Mouse (Mus musculus) lung, adult 10 weeks (tissue): ENCODE measurements around the gene Pin4. TPM values are rescaled to one million over a fixed set of nuclear protein-coding genes. Genes with fewer than 3 reads are reported as not detected.

Experiments used
- polyA plus RNA-seq: library from polyadenylated mRNA; stranded (reverse); fragments of 350-450 nt; fragmentation: Illumina TruSeq; extraction: RNeasy Lipid Tissue Mini Kit (QIAGEN cat#74804); gene quantifications from one replicate; pipeline ENCODE4 v1.2.3, GENCODE M21; 2014; ENCODE audit warnings: low read depth, low replicate concordance; ENCODE audit not compliant: insufficient read depth

The Pin4 gene
- 76.3 TPM for polyA plus RNA-seq

GRCm38 (mm10) chrX:102119042-102119864, at the start of gene Pin4:
Gene Pin4, plus strand, starts transcription at chrX:102119447.

GRCm38 (mm10) chrX:102070591-102071471, 48.4 kb upstream of the Pin4 start, which contains the start of gene Rtl5:
Gene Rtl5, minus strand, starts transcription at chrX:102071304.

GRCm38 (mm10) chrX:102156618-102157422, 37.6 kb downstream of the Pin4 start, which contains the start of gene Ercc6l:
Gene Ercc6l, minus strand, starts transcription at chrX:102157091.

Other genes with a start within 250 kb of the Pin4 start
- gene Rtl5, start 48.1 kb upstream of the Pin4 start, polyA plus RNA-seq = 5.8 TPM
- 0.34 TPM for gene Ercc6l, start 37.6 kb downstream of the Pin4 start, polyA plus RNA-seq
- 1,599 TPM for gene Rps4x, start 69.9 kb downstream of the Pin4 start, polyA plus RNA-seq
- gene Cited1, start 132.7 kb downstream of the Pin4 start, polyA plus RNA-seq = not detected